Mouse (Mus musculus): ENCODE measurements around the gene Cilp2.

DNA sequence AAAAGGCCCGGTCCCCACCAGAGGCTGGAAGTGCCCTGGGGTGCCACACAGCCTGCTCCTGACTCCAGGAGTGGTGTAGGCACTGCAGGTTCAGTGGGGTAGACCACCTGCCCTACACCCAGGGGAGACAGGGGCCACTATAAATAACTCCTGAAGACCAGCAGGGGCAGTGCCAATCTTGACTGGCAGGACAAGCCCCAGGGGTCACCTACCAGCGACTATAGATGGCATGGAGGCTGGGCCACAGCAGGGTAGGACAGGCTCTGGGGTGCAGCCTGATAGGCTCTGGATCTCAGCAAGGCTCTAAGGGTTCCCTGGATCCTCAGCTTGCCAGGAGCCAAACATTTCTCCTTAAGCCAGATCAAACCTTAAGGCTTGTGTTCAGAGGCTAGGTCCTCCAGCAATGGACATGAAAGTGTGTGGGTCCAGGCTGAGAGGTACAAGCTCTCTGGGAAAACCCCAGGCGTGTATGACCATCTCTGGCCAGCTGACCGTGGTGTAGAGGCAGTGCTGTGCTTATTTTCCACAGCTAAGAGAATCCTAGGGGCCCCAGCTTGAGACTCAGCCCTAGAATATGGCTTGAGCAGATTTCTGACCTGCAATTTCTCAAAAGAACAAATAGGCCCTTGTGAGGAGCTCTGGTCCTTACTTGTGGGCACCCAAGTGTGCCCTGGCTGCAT is 8.4 kb upstream of the Cilp2 start:
- TF ChIP-seq CTCF (IDR thresholded peaks at IDR 0.05) (no peak), EP300 (IDR thresholded peaks at IDR 0.05) (no peak)
